Comparison of ENCODE assay signal across 25 mouse cellular contexts in genomic region chr6:69507995-69508394, GRCm38 (mm10).
"Had no signal": no experiment of that assay in that cellular context is flagged by ENCODE, and none has a peak within 500 bp of the region (broad histone marks: within the 10 kb centered on the region; RNA-seq: fewer than 3 reads in every experiment).

No protein-coding gene starts in this region.

- H3K4me2 ChIP-seq: heart, embryonic 12.5 days; hindbrain, embryonic 12.5 days; hindbrain, embryonic 15.5 days; intestine, embryonic 15.5 days; limb, embryonic 12.5 days; liver, embryonic 11.5 days; liver, embryonic 13.5 days; liver, embryonic 15.5 days had no signal

- H3K4me1 ChIP-seq: heart, embryonic 12.5 days; hindbrain, embryonic 10.5 days; hindbrain, embryonic 12.5 days; hindbrain, embryonic 15.5 days; intestine, embryonic 15.5 days; limb, embryonic 10.5 days; limb, embryonic 12.5 days; liver, embryonic 13.5 days; liver, embryonic 15.5 days had no signal

- H3K9ac ChIP-seq: heart, embryonic 12.5 days; hindbrain, embryonic 12.5 days; hindbrain, embryonic 15.5 days; intestine, embryonic 15.5 days; limb, embryonic 12.5 days; liver, embryonic 13.5 days; liver, embryonic 15.5 days had no signal

- DNase-seq: gastrocnemius, postnatal 14 days; gastrocnemius, postnatal 36 days; heart, adult 11 months; heart, adult 2 months; heart, postnatal 10 days; heart, postnatal 4 days; kidney, adult 18-20 months; kidney, adult 8-10 months; kidney, postnatal 10 days; kidney, postnatal 25 days; kidney, postnatal 4 days; layer of hippocampus, adult 9-11 months; liver; liver, embryonic 13.5 days had no signal

- H3K4me3 ChIP-seq: heart, adult 2 months; heart, embryonic 12.5 days; hindbrain, embryonic 10.5 days; hindbrain, embryonic 12.5 days; hindbrain, embryonic 15.5 days; intestine, embryonic 15.5 days; limb, embryonic 10.5 days; limb, embryonic 12.5 days; liver, embryonic 13.5 days; liver, embryonic 15.5 days had no signal

- H3K27me3 ChIP-seq: heart, embryonic 12.5 days; hindbrain, embryonic 12.5 days; hindbrain, embryonic 15.5 days; intestine, embryonic 15.5 days; limb, embryonic 12.5 days; liver, embryonic 13.5 days; liver, embryonic 15.5 days had no signal

- H3K36me3 ChIP-seq: heart, embryonic 12.5 days; hindbrain, embryonic 10.5 days; hindbrain, embryonic 12.5 days; hindbrain, embryonic 15.5 days; intestine, embryonic 15.5 days; limb, embryonic 10.5 days; limb, embryonic 12.5 days; liver, embryonic 13.5 days; liver, embryonic 15.5 days had no signal

- ATAC-seq: inflammation-experienced regulatory T-cells, adult 6 months; intestine, embryonic 15.5 days; intestine, postnatal 0 days had no signal

- H3K9me3 ChIP-seq: heart, embryonic 12.5 days; hindbrain, embryonic 10.5 days; hindbrain, embryonic 12.5 days; hindbrain, embryonic 15.5 days; intestine, embryonic 15.5 days; limb, embryonic 10.5 days; limb, embryonic 12.5 days; liver, embryonic 13.5 days; liver, embryonic 15.5 days had no signal

- H3K27ac ChIP-seq: heart, adult 2 months; hindbrain, embryonic 10.5 days; hindbrain, embryonic 12.5 days; hindbrain, embryonic 15.5 days; intestine, embryonic 15.5 days; limb, embryonic 10.5 days; limb, embryonic 12.5 days; liver, embryonic 13.5 days; liver, embryonic 15.5 days had no signal
